Mouse (Mus musculus): ENCODE data around the gene Zbtb14.

Zbtb14 gene

GRCm38 (mm10) chr17:69382511-69383100 lies at the start of gene Zbtb14:
Zbtb14 (plus strand) TSS chr17:69383050.
- DNase-seq: peak; percentile 90

GRCm38 (mm10) chr17:69346056-69346455 lies 36.8 kb upstream of the Zbtb14 start:
- no peak for DNase-seq

GRCm38 (mm10) chr17:69349014-69349531 lies 33.8 kb upstream of the Zbtb14 start:
- peak; percentile 3 for DNase-seq

DNA sequence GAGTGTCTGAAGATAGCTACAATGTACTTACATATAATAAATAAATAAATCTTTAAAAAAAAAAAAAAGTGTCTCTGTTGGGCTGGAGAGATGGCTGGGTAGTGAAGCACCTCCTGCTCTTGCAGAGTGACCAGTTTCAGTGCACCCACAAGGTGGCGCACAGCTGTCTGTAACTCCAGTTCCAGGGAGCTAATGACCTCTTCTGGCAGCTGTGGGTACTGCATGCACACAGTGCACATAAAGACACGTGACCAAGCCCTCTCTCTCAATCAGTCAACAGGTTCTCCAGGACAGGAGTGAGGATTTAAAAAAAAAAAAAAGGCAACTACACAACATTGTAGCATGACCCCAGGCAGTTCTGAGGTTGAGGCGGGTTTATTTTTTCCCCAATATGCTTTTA lies 17.8 kb upstream of the Zbtb14 start:
- peak; percentile 9 for DNase-seq

DNA sequence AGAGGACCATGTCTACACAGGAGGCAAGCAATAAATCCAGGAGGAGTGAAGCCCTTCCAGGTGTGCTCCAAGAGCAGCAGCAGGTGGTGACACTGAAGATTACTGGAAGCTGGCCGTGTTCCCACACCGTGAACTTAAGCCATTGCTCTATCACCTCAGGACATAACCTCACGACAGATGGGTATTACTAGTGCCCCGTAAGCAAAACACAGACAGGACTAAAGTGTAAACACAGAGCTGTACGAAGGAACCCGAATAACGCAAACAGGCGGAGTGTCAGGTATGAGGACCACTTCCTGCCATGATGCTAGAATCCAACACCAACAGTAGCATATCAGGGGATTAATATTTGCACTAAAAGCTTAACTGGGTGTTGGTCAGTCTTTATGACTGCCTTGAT lies 2.0 kb upstream of the Zbtb14 start:
- DNase-seq: no peak

GRCm38 (mm10) chr17:69383201-69383940 lies 521 bp downstream of the Zbtb14 start:
- DNase-seq: peak; percentile 84

- DNase-seq: peak; percentile 75
Observed at GRCm38 (mm10) chr17:69383941-69384665, 1.3 kb downstream of the Zbtb14 start.

GRCm38 (mm10) chr17:69396147-69397033 lies 13.5 kb downstream of the Zbtb14 start:
- DNase-seq: peak; percentile 31

- DNase-seq: no peak
Observed at GRCm38 (mm10) chr17:69397163-69397562, 14.3 kb downstream of the Zbtb14 start.

DNA sequence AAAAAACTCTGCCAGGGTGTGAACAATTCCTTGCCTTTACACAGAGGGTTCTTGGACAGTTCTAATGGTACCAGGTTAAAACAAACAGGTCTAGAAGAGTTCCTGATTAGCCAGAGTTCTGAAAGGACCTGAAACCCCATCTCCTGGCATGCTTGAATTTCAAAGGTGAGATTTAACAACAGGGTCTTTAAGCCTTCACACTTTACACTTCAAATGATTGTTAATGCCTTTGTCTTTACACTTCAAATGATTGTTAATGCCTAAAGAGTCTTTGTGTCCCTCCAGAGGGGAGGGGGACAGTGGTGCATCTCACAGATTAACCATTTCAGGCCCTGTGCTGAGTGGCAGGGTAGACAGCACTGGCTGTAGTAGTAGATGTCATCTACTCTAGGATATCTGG lies 15.2 kb downstream of the Zbtb14 start:
- no peak for DNase-seq

GRCm38 (mm10) chr17:69401146-69401545 lies 18.3 kb downstream of the Zbtb14 start:
- no peak for DNase-seq

GRCm38 (mm10) chr17:69416163-69416562 lies 33.3 kb downstream of the Zbtb14 start:
- DNase-seq: no peak

DNA sequence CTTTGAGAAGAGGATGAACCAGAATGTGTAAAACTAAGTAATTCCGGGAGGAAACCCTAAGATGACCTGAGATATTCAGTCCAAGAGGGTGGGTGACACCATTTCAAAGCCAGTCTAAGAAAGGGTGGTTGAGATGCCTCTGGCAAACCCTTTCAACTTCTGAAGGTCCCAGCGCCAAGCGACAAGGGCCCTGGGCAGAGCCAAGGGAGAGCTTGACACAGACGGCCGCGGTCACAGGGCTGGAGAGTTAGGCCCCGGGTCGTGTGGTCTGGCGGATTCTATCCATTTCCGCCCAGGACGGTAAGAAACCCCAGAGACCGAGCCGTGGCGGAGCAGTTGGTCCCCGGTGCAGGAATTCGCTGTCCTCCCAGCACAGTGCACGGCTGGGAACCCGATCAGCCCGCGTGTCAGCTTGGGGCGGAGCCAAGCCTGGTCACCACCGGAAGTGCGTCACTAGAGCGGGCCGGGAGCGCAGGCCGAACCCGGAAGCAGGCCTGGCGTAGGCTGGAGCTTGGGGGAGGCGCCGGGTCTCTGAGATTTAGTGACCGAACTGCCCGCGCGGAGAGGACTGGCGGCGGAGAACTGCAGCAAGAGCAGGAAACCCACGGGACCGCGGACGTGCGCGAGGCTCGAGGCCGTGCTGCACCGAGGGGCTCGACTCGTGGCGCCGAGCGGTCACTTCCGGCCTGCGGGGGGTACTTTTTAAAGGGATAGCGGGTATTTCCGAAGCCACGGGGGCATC lies 34.2 kb downstream of the Zbtb14 start:
- DNase-seq: peak; percentile 97

- no peak for DNase-seq
Observed at GRCm38 (mm10) chr17:69417724-69418373, 35.0 kb downstream of the Zbtb14 start.

DNA sequence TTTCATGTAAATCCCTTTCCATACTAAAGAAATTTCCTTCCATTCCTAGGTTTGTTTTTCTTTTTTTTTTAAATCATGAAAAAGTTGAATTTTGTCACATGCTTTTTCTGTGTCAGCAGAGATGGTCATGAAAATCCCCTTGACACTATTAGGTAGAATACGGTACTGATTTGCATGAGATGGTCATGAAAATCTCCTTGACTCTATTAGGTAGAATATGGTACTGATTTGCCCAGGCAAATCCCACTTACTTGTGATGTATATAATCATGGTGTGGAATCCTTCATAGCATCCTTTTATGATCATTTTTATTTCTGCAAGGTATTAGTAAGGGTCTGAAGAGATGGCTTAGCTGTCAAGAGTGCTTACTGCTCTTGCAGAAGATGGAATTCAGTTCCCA lies 38.7 kb downstream of the Zbtb14 start:
- DNase-seq: no peak

- DNase-seq: no peak
Observed at GRCm38 (mm10) chr17:69437836-69438235, 55.0 kb downstream of the Zbtb14 start.

DNA sequence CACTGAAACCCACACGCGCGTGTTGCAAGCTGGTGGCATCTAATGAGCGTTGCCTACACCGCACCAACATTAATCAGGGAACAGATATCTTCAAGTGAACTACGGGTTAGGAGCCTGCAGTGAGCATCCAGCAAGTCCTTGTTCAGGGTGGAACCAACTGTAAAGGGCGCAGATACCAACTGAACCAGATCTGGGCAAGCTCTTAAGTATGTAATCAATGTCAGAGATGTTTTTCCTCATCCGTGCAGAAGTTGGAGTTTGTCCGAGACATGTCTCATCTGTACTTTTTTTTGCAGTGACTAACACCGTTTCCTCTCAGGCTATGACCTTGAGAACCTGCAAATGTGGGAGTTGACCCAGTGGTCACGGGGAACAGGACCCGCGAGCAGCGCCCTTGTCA lies 55.6 kb downstream of the Zbtb14 start:
- DNase-seq: no peak

DNA sequence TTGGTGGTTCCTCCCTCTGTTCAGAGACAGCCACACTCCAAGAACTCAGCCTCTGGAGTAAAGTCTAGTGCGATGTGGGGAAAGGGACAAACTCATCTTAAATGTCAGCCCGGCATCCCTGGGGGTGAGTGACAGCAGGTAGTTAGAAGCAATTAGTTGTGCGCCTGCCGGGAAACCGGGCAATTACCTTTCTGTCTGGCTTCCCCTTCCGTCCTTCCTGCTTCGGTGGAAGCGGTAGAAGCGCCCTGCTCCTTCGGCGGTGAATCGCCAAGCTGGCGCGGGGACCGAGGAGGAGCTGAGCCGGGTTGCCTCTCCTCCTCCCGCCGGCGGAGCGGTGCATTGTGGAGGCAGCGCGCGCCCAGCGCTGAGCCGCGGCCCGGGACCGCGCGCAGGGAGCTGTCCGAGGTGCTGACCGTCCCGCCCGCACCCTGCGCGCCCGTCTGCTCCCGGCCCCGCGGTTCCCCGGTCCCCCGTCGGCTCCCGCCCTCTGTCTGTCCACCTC lies 56.2 kb downstream of the Zbtb14 start, which contains the start of gene Akain1:
Gene Akain1 (plus strand): TSS at position 337 of the 502 bp plus-strand sequence.
- peak; percentile 73 for DNase-seq

DNA sequence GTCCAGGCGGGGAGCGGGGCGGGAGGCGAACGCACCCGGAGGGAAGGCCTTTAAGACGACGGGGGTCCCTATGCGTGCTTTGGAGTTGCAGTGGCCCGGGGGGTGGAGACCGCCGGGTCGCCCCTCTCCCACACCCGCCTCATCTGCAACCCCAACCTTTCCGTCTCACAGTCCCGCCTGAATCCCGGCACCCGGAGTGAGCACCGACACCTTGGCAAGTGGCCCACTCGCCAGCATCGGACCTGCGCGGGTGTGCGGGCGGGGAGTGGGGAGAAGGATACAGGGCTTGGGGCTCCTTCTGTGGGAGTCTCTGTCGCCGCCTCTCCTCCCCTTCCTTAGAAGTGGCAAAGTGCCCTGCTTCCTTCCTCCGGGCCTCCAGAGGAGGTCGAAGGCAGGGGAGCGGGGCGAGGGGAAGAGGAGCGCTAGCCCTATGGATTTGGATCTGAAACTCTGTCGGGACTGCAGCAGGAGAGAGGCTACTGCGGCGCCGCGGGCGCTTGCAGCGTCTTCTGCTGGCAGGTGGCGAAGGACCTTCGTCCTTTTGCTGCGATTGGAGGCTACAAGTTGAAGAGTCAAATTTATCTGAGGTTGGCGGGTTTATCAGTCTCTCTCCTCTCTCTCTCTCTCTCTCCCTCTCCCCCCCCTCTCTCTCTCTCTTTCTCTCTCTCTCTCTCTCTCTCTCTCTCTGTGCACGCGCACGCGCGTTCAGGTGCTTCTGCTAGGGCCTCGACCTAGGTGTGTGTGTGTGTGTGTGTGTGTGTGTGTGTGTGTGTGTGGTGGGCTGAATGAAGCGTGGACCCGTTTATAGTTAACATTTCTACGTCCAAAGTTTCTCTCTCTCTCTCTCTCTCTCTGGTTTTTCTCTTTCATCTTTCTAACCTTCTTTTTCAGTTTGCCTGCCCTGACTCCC lies 57.0 kb downstream of the Zbtb14 start:
- DNase-seq: no peak
